Mouse (Mus musculus) retina, postnatal 7 days (tissue): ENCODE measurements at regions not wholly inside any gene's neighbourhood (a gene's known extent, or its start where the extent isn't known, plus 50 kb on each side); places are given as distances from the start of the nearest gene placed in this dataset.
A peak's percentile ranks its signal among the peaks of the same experiment; 100 is the strongest.

ENCODE experiments used
- DNase-seq: peaks from one replicate; pipeline ENCODE4 v3.0.0-alpha.2; 2012; ENCODE audit warnings: low read depth, low spot score

DNA sequence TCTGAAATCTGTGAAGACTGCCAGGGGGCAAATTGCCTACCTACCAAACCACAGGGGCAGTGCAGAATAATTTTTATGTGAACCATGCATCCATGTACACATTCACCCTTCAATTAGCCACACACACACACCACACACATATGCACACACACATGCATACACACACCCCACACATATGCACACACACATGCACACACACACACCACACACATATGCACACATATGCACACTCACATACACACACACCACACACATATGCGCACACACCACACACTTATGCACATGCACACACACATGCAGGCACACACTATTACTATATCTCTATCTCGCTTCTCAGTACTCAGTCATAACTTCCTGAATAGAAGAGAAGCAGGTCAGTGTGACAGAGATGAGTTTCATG is 95.9 kb upstream of the Cadm1 start:
- no peak for DNase-seq

DNA sequence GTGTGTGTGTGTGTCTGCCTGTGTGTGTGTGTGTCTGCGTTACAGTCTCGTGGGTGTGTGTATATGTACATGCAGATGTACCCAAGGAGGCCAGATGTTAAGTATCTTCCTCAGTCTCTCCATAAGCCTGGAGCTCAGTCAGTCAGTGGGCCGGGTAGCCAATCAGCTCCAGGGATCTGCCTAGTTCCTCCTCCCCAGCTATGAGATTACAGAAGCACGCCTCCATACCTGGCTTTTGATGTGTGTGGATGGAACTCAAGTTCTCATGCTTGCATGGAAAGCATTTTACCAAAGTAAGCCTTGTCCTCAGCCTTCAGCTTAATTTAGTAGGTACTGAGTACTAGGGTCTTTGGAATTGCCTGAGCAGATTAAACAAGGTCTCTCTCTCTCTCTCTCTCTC is 91.0 kb upstream of the Cadm1 start:
- DNase-seq = no peak

DNA sequence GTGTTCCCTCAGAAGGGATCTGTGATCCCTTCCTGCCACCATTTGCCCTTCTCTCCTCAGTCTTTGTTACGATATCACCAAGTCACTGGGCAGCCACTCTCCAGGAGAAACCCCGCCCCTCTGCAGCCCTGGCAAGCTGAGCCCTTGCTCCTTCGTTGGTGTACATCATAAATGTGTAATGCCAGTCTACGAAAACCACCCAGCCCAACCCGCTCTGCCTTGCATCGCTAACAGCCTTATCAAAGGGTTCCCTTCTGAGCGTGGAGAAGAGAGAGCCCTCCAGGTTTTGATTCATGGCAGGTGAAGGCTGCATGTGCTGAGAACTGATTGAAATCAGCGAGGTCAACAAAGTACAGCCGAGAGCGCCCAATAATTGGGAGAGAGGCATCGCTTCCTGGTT is 90.5 kb upstream of the Cadm1 start:
- no peak for DNase-seq

DNA sequence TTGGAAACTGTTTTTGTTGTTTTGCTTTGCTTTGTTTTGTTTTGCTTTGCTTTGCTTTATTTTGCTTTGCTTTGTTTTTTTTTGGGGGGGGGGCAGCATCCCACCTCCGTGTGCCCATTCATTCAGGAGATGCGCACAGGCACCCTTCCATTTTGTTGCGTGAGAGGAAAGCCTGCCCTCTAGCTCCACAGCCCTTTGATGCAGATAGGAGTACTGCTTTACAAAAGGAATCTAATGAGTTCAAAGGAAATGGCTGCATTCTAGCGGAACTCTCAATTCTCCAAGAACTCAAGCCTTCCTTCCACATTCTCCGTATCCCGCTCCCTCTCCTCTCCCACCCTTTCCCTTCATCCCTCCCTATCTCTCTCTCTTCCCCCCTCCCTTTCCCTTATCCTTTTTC is 89.8 kb upstream of the Cadm1 start:
- no peak for DNase-seq

DNA sequence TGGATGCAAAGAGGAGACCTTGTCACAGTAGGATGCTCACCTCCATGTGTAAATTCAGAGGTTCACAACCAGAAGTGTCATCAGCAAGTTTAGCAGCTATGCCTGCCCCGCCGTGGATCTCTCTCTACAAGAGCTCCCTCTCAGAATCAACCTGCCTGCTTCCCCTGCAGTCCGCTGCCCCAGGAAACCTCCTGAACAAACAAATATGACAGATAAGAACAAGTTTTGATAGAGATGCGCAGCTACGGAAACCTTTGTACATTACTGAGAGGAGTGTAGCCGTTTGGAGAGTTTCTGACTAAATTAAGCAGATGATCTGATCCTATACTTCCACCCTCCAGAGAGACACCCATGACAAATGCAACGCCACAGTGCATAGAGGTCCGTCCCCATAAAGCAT is 88.8 kb upstream of the Cadm1 start:
- no peak for DNase-seq

DNA sequence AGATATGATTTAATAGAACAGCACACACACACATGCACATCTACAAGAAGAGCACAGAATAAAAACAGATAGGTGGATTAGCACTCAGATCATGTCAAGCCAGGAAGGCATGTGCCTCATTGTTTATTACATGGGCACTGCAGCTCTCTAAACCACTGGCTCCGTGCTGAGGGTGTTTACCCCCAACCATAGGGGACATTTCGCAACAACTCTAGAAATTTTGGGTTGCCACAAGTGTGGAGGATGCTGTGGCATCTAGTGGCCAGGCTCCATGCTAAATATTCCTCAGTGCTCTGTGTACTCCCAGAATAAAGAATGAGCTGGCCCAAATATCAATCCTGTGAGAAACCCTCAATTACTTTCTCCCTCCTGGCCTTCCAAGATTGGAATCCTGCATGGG is 85.8 kb upstream of the Cadm1 start:
- DNase-seq = no peak

DNA sequence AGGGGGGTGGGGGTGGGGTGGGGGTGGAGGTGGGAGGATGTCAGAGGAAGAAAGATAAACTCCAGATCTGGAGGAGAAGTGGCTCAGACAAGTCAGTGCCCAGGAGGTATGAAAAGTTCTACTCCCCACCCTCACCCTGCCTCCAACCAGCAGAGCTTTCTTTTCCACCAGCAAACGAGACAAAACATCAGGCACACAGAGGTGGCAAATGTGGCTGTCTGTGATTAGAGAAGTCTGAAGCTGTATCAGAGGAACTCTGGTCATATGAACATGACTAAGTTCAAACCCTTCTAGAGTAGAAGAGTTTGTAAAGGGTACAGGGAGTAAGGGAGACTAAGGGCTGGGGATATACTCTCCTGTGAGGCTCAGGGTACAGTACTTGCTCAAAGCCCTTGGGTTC is 85.2 kb upstream of the Cadm1 start:
- DNase-seq = no peak

DNA sequence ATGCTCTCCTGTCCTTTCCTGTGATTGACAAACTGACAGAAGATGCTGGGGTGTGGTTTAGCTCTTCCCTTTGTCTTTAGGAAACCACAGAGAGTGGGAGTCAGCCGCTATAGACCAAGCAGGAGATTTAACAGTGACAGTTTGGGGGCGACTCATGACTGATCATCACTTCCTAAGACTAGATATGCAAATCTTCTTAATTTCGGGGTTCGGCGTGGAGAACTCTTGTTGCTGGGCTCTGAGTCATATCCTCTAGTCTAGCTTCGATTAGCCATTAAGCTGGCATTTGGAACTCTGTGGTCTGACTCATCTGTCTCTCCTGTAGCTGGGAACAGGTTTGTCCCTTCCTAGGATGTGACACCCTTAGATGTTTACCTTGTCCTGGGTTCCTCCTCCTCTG is 84.6 kb upstream of the Cadm1 start:
- no peak for DNase-seq

DNA sequence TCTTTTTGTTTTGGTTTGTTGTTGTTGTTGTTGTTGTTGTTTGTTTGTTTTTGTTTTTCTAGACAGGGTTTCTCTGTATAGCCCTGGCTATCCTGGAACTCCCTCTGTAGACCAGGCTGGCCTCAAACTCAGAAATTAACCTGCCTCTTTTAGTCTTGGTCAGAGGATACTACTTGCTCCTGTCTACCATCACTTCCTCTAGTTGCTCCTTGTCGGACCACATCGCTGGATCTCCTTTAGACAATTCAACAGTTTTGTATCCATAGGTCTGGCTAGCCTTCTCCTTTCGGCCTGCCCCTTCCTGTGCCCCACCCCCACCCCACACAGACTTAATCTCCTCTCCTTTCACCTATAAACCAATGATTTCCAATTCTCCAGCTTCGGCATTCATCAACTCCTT is 77.2 kb upstream of the Cadm1 start:
- no peak for DNase-seq

DNA sequence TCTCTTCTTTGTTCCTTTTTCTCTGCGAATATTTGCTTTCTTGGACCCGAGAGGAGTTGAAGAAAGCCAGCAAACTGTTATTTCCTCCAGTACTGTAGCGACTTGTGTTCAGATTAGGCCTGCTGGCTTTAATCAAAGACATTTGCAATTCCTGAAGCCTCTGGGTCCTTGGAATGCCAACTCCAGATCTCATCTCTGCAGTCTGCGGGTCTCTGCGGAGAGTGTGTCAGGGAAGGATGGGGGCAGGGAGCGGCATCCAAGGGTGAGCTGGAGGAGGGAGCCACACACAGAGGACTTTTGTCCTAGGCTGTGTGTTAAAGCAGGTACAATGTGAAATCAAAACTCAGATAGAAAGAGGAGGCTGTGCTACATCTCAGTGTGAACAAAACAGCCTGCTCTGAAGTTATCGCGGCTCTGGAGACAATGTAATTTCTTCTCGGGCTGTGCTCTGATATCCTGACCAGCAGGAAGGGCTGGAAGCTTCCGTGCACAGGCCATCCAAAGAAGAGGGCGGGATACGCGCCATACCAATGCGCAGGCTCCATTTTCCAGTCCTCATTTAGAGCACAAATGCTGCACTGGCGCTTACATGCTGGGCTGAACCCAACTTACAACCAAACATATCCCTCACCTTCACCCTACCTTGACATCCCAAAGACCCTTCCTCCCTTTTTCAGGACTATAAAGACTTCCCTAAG is 71.1 kb upstream of the Cadm1 start:
- DNase-seq = no peak

DNA sequence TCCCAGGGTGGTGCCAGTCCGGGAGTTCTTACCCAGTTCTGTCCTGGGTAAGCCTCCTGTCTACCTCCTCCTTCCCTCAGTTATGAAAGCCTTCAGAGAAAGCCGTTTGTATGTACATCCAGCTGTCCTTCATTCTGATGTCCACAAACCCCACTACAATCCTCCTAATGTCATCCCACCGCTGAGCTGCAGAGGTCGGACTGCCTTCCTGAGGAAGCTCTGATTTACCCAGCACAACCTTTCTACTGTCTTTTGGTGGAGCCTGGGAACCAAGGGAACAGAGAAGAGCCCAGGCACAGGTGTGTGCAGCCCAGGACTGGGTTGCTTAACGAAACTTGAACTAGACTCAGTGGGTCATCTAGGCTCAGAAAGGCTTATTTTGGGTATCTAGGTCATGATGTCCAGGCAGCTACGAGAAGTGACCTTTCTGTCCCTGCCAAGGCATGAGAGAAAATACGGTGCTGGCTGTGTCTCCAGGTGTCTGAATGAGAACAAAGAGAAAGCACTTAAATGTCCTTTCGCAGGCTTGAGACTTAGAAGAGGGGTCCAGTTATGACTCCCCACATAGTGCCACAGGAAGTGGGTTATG is 70.4 kb upstream of the Cadm1 start:
- DNase-seq = no peak

DNA sequence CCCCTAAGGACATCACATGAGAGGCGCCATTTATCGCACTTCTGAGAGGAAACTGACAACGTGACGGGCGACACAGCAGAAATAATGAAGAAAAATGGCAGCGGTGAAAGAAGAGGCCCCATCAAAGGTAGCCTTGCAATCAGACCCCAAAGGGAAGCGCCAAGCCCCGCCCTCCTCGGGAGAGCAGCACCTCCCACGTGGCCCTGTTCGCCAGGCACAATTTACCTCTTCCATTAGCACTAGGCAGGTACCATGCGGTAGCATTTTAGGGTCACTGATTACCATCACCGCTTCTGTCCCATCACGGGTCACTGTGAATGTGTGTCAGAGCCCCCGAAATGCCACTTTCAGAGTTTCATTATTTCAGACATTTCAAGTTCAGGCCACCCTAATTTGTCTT is 69.7 kb upstream of the Cadm1 start:
- no peak for DNase-seq

DNA sequence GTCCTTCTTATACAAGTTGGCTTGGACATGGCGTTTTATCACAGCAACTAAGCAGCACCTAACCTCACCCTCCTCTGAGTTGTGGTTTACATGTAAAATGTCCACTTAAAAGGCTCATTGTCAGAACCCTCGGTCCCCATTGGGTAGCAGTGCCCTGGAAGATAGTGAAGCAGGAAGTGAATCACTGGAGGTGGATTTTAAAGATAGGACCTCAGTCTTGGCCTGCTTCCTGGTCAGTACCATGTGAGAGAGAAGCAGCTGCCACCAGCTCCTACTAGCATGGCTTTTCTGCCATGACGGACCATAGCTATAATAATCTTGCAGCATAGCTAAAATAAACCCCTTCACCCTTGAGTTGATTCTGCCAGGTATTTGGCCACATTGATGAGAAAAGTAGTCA is 68.1 kb upstream of the Cadm1 start:
- DNase-seq = no peak

DNA sequence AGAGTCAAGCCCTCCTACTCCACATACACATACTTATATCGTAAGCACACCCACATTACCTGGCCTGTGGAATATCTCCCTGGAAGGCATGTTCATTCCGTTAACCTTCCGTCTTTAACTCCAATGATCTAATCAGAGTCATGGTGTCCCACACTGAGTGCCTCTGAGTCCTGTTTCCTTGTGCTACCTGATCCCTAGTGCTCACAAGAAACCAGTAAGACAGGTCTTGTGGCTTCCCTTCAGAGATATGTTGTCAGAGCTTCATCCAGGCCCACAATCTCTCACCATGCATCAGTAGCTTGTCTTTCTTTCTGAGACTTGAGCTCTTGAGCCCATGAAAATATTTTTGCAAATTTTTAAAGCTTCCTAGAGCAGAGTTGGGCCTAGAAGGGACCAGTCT is 63.2 kb upstream of the Cadm1 start:
- DNase-seq = no peak

DNA sequence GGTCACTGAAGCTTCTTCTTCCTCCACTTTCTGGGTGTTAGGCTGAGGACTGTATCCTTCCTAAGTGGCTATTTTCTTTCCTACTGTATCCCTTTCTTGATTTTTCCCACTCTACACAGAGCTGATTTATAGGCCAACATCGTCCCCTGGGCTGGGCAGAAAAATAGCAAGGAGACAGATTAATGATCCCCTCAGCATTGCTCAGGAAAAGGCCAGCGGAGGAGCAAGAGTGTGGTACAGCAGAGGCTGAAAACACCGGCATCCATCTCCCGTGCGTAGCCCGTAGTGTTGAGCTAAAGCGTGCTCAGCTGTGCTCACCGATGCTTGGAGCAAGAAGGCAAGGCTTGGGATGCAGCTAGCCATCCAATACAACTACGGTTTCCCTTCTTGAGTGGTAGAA is 62.2 kb upstream of the Cadm1 start:
- no peak for DNase-seq

DNA sequence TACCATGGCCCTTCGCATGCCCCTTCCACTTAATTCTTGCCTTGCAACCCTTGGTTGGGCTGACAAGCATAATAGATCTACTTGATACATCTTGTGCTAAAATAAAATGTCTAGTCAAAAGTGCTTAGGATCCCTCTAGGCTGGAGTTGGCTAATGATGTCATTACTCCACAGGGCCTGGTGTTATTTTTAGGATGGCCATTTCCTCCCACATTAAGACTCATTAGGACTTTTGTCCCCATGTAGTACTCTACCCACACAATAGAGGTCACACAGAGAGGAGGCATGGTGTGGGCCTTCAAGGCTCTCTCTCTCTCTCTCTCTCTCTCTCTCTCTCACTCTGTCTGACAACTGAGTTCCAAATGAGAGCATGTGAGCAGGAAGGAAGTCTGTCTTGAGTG is 60.4 kb upstream of the Cadm1 start:
- DNase-seq = no peak

DNA sequence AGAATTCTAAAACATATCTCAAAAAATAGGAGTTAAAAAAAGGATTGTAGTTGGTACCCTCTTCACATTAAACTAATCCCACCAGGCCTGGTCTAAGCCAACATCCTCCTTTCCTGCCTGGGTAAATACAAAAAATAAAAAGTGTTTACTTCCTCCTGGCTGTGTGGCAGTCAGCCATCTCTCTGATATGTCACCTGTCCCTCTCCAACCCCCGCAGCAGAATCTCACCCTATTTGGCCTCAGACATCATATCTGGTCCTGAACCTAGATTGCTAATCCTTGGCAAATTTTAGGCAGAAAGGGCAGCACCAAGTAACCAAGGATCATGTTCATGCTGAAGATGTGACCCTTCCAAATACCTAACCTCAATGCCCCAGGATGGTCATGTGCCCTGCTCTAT is 59.2 kb upstream of the Cadm1 start:
- no peak for DNase-seq

DNA sequence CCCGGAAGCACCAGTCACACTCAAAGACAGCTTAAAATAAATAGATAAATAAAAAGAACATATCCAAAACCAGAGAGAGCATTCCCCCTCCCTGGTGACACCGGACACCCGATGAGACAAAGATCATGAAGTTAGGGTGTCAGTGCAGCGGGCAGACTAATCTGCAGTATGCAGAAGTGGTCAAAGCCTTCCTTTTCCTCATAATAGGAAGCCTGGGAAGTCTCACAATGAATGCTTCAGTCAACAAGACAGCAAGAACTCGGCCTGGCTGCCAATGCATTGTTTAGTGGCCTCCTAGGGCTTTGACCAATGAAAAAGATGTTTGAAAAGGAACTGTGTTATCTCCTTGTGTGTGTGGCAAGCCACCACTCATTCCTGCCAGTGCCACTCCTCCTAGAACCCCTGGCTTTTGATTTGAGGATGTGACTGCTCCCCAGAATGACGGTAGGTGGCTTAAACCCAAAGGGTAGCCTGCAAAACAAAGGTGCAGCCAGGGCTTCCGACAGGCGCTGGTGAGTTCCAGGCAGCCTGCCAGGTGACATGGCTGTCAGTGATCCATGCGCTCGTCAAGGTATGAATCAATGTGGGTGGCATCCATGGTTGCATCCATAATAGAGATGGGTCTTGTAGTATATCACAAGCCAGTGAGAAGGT is 58.1 kb upstream of the Cadm1 start:
- DNase-seq = no peak

DNA sequence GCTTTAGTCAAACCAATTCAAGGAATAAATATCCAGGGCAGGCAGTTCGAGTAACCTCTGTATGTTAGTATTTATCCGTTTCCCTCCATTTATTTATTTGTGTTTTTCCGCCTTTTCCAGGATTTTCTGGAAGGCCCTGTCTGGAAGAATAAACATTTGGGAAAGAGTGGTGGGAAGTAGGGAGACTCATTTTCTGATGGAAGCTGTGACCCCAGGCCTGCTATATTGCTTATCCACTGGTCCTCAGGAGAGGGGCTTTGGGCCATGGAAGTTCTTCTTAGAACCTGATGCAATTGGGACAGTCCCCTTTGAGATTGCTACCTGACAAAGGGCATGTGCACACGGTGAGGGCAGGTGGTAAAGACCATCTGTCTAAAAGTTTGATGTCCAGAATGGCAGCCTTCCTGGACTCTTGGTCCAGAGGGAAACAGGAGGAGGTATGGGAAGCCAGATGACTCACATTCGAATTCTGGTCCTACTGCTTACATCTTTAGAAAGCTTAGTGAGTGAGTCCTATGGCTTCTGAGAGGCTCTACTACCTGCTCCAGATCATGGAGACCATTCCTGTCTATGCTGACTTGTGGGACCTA is 56.1 kb upstream of the Cadm1 start:
- DNase-seq = no peak

DNA sequence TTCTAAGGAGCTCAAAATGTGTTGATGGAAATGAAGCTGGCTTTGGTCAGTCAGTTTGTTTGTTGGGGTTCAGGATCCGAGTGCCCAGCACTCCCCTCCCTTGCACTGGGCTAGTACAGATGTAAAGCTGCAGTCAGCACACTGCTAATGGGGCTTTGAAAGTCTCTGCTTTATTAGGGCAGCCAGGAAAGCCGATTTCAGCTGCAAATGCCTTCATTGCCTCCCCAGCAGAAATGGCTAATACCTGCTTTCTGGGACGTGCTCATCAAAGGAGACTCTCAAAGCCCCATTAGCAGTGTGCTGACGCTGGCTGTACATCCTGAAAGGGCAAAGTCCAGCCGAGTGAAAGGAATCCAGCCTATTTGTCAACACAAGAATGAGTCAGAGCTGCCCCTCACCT is 55.2 kb upstream of the Cadm1 start:
- peak; percentile 72 for DNase-seq

DNA sequence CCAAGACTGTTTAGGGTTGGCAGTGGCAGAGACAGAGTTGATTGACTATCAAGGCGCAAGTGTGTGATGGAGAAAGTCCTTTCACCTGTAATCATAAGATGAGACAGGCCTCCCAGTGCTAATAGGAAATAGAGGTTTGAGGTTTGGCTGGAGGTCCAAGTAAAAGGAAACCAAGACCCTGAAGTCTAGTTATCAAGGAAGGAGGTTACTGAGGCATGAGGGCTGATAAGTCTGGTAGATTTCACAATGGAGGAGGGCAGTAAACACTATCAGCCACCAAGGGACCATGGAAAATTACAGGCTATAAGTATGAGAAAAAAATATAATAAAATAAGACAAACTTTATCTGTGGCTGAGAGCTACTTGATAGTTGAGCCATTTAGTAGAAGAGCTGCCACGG is 52.1 kb upstream of the Cadm1 start:
- DNase-seq = no peak
